In the genomic region with DNA sequence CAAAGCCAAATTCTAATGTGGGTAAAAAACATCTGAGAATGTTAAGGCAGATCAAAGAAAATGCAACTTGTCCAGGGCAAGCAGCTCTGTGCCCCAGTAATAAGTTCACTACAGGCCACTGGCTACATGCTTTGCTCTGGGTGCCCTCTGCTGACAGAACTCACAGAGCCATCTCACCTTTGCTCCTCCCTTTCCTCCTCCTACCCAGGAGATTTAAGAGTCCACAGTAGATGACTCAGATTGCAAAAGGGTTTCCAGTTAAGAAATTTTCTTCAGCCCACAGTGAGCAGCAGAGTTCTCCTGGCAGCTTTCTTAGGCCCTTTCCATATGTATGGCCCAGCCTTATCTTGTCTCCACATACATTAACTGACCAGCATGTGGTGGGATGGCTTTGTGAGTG, we compare ENCODE assay signal across 8 mouse cellular contexts.
A peak's percentile ranks its signal among the peaks of the same experiment; 100 is the strongest.
DNase-seq lines count a peak whose midpoint lies in the region; ATAC-seq and TF ChIP-seq lines count a peak whose summit lies in the region.

No protein-coding gene starts in this region.

- no peak overlapping the region for H3K4me2 ChIP-seq in midbrain, embryonic 14.5 days (ENCODE audit: low read length)

- H3K79me2 ChIP-seq in MEL (ENCODE audit: control insufficient read depth, insufficient read depth, low read length, poor library complexity), result no peaks in the 10 kb centered on the region

- H3K9me3 ChIP-seq in MEL (replicated peaks; ENCODE audit: insufficient read depth, low read length), result no peaks in the 10 kb centered on the region
- H3K9me3 ChIP-seq in midbrain, embryonic 14.5 days (ENCODE audit: control insufficient read depth, low read length), result no peaks in the 10 kb centered on the region

- H3K27me3 ChIP-seq in MEL (ENCODE audit: control insufficient read depth in 1 of 2, insufficient read depth in 2 of 2, low read length in 2 of 2), result no peaks in the 10 kb centered on the region
- no peaks in the 10 kb centered on the region for H3K27me3 ChIP-seq in kidney, adult 2 months (replicated peaks; ENCODE audit: control insufficient read depth, insufficient read depth, low read length)
- H3K27me3 ChIP-seq in midbrain, embryonic 14.5 days (ENCODE audit: control insufficient read depth, insufficient read depth, low read length), result no peaks in the 10 kb centered on the region

- TF ChIP-seq EP300 in MEL (IDR thresholded peaks at IDR 0.05; ENCODE audit: low read depth in 1 of 2, low read length in 2 of 2), result peak in 1 of 2 experiments; percentile 42; a peak in 2 of 4 replicates

- peak in 2 of 3 experiments; percentile 29 to 35; a peak in 3 of 6 replicates for TF ChIP-seq CTCF in MEL (IDR thresholded peaks at IDR 0.05 in 2 of 3, conservative IDR thresholded peaks at IDR 0.05 in 1 of 3; ENCODE audit: control insufficient read depth in 1 of 3, insufficient read depth in 1 of 3, low read depth in 2 of 3, low read length in 3 of 3, poor library complexity in 1 of 3, severe bottlenecking in 1 of 3)
- TF ChIP-seq CTCF in kidney, adult 2 months (conservative IDR thresholded peaks at IDR 0.05; ENCODE audit: insufficient read depth, insufficient read length, low read depth, low read length), result peak; percentile 91

- H3K27ac ChIP-seq in MEL (ENCODE audit: control insufficient read depth, low read depth, low read length), result peak overlapping the region; percentile 23
- no peak overlapping the region for H3K27ac ChIP-seq in kidney, adult 2 months (ENCODE audit: insufficient read depth, low read depth, low read length)
- no peak overlapping the region for H3K27ac ChIP-seq in midbrain, embryonic 14.5 days (replicated peaks; ENCODE audit: low read depth, low read length)

- H3K4me3 ChIP-seq in MEL (ENCODE audit: control insufficient read depth in 1 of 2, insufficient read depth in 1 of 2, low read depth in 2 of 2, low read length in 2 of 2), result no peak overlapping the region
- H3K4me3 ChIP-seq in kidney, adult 2 months (ENCODE audit: insufficient read depth, low read depth, low read length), result no peak overlapping the region
- H3K4me3 ChIP-seq in midbrain, embryonic 14.5 days (replicated peaks; ENCODE audit: low read depth, low read length), result no peak overlapping the region

- no peak for ATAC-seq in cerebellum, adult (ENCODE audit: insufficient number of reproducible peaks, low FRiP score, low TSS enrichment)
- no peak for ATAC-seq in midbrain, embryonic 14.5 days (ENCODE audit: low FRiP score, low TSS enrichment)

- H3K4me1 ChIP-seq in MEL (ENCODE audit: control insufficient read depth in 1 of 2, insufficient read depth in 2 of 2, low read length in 2 of 2), result peaks cover 4 to 15% of the 10 kb centered on the region in 2 experiments
- H3K4me1 ChIP-seq in kidney, adult 2 months (ENCODE audit: control insufficient read depth, insufficient read depth, low read length), result peaks cover 8% of the 10 kb centered on the region
- 0 out of 2 replicates have a peak, but pooled peaks cover 6% of the 10 kb centered on the region for H3K4me1 ChIP-seq in midbrain, embryonic 14.5 days (ENCODE audit: control insufficient read depth, insufficient read depth, low read length)

- no peak for TF ChIP-seq POLR2A in MEL (IDR thresholded peaks at IDR 0.05; ENCODE audit: control insufficient read depth in 1 of 2, insufficient read depth in 1 of 2, low read depth in 1 of 2, low read length in 2 of 2, poor library complexity in 1 of 2)
- no peak for TF ChIP-seq POLR2A in kidney, adult 2 months (IDR thresholded peaks at IDR 0.05; ENCODE audit: low read depth, low read length)

- peak; percentile 24; the same call in 1 of the 2 replicates for TF ChIP-seq RAD21 in MEL (IDR thresholded peaks at IDR 0.05; ENCODE audit: low read depth, low read length)

- no peak overlapping the region for H3K9ac ChIP-seq in MEL (ENCODE audit: control insufficient read depth, low read depth, low read length, poor library complexity, severe bottlenecking)
- H3K9ac ChIP-seq in midbrain, embryonic 14.5 days (replicated peaks; ENCODE audit: low read length), result no peak overlapping the region

- peak; percentile 43 for DNase-seq in cerebellum, adult 11 months
- peak; percentile 50 for DNase-seq in MEL (ENCODE audit: low read depth, low spot score)
- peak; percentile 53 to 67 for DNase-seq in cerebellum, postnatal 25 days
- peak; percentile 86 for DNase-seq in kidney, adult 2 months
- peak; percentile 55 for DNase-seq in lung, postnatal 14 days
- DNase-seq in layer of hippocampus, adult 11-12 months (ENCODE audit: low spot score), result no peak
- DNase-seq in midbrain, embryonic 14.5 days, result no peak

- H3K36me3 ChIP-seq in MEL (ENCODE audit: control insufficient read depth in 1 of 2, insufficient read depth in 2 of 2, low read length in 2 of 2), result peaks cover 0 to 21% of the 10 kb centered on the region in 2 experiments; a peak in 2 of 4 replicates
- H3K36me3 ChIP-seq in kidney, adult 2 months (ENCODE audit: control insufficient read depth, insufficient read depth, low read length), result no peaks in the 10 kb centered on the region
- H3K36me3 ChIP-seq in midbrain, embryonic 14.5 days (ENCODE audit: control insufficient read depth, insufficient read depth, low read length), result no peaks in the 10 kb centered on the region

TF ChIP-seq in MEL, 35 proteins besides CTCF, POLR2A, EP300 and RAD21:
- TF ChIP-seq SMC3 (IDR thresholded peaks at IDR 0.05; ENCODE audit: low read depth, low read length), result peak; percentile 31; the same call in 1 of the 2 replicates
- peak; percentile 50 for TF ChIP-seq TAL1 (IDR thresholded peaks at IDR 0.05; ENCODE audit: low read length)
- TF ChIP-seq CHD1 (IDR thresholded peaks at IDR 0.05; ENCODE audit: low read depth, low read length), result no peak
- no peak for TF ChIP-seq CHD2 (IDR thresholded peaks at IDR 0.05; ENCODE audit: low read length)

Comparison
In these comparisons a context has a peak if more than half of its experiments do, and no peak if none do; other contexts are left out.
1. DNase-seq: peak in cerebellum, adult 11 months (single experiment), MEL (single experiment), cerebellum, postnatal 25 days (2 of 2), kidney, adult 2 months (single experiment) and lung, postnatal 14 days (single experiment); none in layer of hippocampus, adult 11-12 months (single experiment) and midbrain, embryonic 14.5 days (single experiment).